Mouse (Mus musculus): ENCODE data around the gene Osbp2. TPM values are rescaled to one million over a fixed set of nuclear protein-coding genes. Genes with fewer than 3 reads are reported as not detected.
"Not testable (repeated sequence)": the region's sequence is repeated elsewhere in the genome, so short reads cannot be mapped to it uniquely, and the experiment has no call there.

Osbp2 gene
- polyA plus RNA-seq (2016; fragmentation: Nextera tagmentation; extraction: Ambion mirVana): 0.32 TPM in 2 replicates

DNA sequence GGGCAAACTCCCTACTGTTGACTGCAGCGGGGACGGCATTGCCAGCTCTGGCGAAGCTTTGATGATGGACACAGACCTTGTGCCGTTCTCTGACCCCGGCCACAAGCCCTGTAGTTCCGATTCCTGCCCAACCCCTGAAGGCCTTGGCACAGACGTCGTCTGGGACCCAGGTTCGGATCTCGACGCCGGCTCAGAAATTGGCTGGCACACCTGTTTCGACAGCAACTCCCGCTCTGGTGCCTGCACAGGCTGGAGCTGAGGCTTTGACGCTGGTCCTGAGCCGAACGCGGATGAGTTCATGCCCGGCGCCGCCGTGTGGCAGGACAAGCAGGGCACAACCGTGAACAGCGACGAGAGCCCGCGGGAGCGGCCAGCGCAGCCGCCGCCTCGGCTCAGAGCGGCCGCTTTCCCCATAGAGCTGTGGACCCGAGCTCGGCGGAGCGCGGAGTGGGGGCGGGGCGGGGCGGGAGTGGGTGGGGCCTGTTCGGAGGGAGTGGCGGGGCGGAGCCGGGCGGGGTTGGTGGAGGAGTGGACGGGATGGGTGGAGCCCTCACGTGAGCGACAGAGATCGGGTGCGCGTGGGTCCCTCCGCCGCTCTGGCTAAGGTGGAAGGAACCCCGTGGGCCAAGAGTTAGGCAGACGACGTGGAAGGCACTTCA lies at the start of gene Osbp2:
Gene Osbp2, minus strand, starts transcription at position 450 of the 659 bp plus-strand sequence.
- Histone ChIP-seq H3K36me3 (no peaks in the 10 kb centered on the region), H3K9ac (peak within 1 kb of the TSS; percentile 38), H3K27ac (ENCODE audit: poor library complexity, severe bottlenecking) (no peak within 1 kb of the TSS), H3K4me1 (replicated peaks) (peaks cover 5% of the 10 kb centered on the region; the same call in 1 of the 2 replicates), H3K27me3 (replicated peaks) (peaks cover 38% of the 10 kb centered on the region), H3K4me3 (peak within 1 kb of the TSS; percentile 53), H3K4me2 (peak within 1 kb of the TSS; percentile 74), H3K9me3 (replicated peaks) (no peaks in the 10 kb centered on the region)
- ATAC-seq (ENCODE audit: insufficient number of reproducible peaks, low FRiP score): peak; percentile 92
- 3% methylated on average over 54 of the region's 58 CpGs for WGBS

DNA sequence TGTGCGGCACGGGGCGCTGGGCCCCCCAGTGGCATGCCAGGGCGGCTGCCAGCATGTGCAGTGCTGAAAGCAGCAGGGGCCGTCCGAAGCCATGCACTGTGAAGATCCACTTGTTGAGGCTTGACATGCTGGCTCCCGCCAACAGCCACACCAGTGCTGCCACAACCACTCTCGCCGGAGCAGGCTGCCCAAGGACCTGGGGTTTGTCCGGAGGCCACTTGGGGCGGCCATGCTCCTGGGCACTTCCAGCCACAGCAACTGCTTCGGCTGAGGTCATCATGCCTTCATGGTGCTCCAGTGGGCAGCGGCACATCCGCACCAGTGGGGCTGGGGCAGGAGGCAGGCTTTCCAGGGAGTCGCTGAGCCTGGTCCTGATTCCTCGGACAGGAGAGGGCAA lies 49.2 kb upstream of the Osbp2 start:
- Histone ChIP-seq H3K27me3 (replicated peaks) (no peaks in the 10 kb centered on the region), H3K4me2 (peak overlapping the region; percentile 93), H3K9me3 (replicated peaks) (no peaks in the 10 kb centered on the region), H3K9ac (peak overlapping the region; percentile 76), H3K4me3 (peak overlapping the region; percentile 68), H3K36me3 (peaks cover 10% of the 10 kb centered on the region), H3K4me1 (replicated peaks) (peaks cover 45% of the 10 kb centered on the region), H3K27ac (ENCODE audit: poor library complexity, severe bottlenecking) (no peak overlapping the region)
- ATAC-seq (ENCODE audit: insufficient number of reproducible peaks, low FRiP score): peak; percentile 1; the same call in 1 of the 2 replicates
- WGBS: 1% methylated on average over 16 of the region's 16 CpGs

DNA sequence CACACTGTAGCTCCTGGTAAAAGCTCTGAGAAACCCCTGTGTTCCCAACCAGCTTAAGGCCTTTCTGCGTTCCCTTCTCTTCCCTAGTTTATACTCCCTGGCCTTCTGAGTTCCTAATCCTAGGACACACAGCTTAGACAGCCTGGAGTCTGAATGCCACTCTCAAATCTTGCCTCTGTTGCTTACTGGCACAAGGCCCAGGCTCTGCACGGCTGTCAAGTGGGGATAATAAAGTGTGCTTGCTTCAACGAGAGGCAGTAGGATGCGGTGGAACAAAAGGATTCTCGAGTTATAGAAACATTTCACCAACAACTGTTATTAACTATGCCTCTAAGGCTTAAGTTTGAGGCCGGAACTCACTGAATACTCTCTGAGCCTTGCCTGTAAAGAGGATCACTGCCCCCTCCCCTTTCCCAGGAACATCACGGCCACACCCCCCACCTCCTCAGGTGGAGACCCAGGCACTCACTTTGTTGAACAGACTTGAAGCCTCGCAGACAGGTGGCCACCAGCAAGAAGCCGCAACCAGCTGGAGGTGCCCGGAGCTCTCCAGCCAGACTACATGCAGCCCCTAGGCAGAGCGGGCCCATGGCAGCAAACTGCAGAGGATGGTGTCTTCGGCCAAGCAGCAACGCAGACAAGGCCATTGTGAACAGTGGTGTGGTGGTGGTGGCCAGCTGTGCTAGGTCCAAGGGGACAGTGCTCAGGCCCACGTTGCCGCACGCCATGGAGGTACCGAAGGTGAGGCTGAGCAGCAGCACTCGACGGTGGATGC lies 48.6 kb upstream of the Osbp2 start:
- Histone ChIP-seq H3K27me3 (replicated peaks) (no peaks in the 10 kb centered on the region), H3K4me3 (peak overlapping the region; percentile 68), H3K27ac (ENCODE audit: poor library complexity, severe bottlenecking) (no peak overlapping the region), H3K4me1 (replicated peaks) (peaks cover 45% of the 10 kb centered on the region), H3K36me3 (peaks cover 11% of the 10 kb centered on the region), H3K9ac (peak overlapping the region; percentile 76; the same call in 1 of the 2 replicates), H3K9me3 (replicated peaks) (no peaks in the 10 kb centered on the region), H3K4me2 (peak overlapping the region; percentile 93)
- WGBS: 23% methylated on average over 19 of the region's 19 CpGs
- no peak for ATAC-seq (ENCODE audit: insufficient number of reproducible peaks, low FRiP score)

DNA sequence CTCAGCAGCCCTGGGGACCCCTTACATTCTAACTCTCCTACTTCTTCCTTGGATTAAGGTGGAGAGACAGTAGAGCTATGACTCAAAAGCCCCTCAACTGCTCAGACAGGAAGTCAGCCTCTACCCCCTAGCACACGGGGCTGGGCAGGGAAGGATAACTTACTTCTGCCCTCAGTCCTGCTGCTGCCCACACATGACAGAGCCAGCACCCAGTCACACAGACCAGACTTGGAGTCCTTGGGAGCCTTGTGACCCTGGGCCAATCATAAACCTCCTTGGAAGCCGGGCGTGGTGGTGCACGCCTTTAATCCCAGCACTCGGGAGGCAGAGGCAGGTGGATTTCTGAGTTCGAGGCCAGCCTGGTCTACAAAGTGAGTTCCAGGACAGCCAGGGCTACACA lies 47.7 kb upstream of the Osbp2 start:
- not testable (repeated sequence) for ATAC-seq (ENCODE audit: insufficient number of reproducible peaks, low FRiP score); H3K9me3 ChIP-seq (replicated peaks); H3K27me3 ChIP-seq (replicated peaks); H3K4me3 ChIP-seq
- Histone ChIP-seq H3K4me1 (replicated peaks) (peaks cover 41% of the 10 kb centered on the region), H3K36me3 (peaks cover 11% of the 10 kb centered on the region), H3K9ac (0 out of 2 replicates have a peak overlapping the region, but pooled peaks have one; percentile 7), H3K4me2 (peak overlapping the region; percentile 93), H3K27ac (ENCODE audit: poor library complexity, severe bottlenecking) (peak overlapping the region; percentile 46; the same call in 1 of the 2 replicates)
- 84% methylated on average over 6 of the region's 6 CpGs for WGBS

DNA sequence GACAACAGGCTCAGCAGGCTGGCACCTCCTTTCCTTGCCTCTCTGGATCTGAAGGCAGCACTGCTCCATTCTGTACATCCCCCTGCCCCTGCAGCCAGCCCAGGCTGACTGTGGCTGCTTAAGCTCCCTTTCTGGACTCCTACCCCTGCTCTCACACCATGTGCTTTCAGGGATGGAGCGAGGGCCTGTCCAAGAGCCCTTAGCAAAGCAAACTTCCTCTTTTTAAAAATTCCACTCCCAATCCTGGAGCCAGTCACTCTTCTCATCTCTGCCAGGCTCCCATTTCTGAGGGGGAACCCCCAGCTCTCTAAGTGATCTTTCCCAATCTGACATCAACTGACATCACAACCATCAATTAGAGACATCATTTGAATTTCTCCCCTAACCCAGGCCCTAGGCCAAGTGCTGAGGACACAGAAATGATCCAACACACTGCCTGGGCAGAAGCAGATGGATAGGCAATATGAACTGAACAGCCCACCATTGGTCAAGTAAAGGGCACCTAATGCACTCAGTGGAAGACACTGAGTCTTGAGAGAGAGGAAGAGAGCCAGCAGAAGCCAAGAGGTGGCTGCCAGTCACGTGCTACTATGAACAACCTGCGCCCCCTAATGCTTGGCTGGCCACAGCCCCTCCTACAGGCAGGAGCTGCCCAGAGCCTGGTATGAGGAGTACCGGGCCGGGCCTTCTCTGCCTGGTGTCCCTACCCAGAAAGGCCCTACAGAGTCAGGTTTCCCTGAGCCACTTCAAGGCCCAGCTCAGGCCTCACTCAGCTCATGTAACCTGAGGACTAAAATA lies 47.0 kb upstream of the Osbp2 start:
- H3K4me2 ChIP-seq: peak overlapping the region; percentile 93
- H3K9me3 ChIP-seq (replicated peaks): no peaks in the 10 kb centered on the region
- H3K36me3 ChIP-seq: peaks cover 11% of the 10 kb centered on the region
- no peak for ATAC-seq (ENCODE audit: insufficient number of reproducible peaks, low FRiP score)
- H3K27ac ChIP-seq (ENCODE audit: poor library complexity, severe bottlenecking): peak overlapping the region; percentile 46; the same call in 1 of the 2 replicates
- 0 out of 2 replicates have a peak overlapping the region, but pooled peaks have one; percentile 7 for H3K9ac ChIP-seq
- H3K4me1 ChIP-seq (replicated peaks): peaks cover 35% of the 10 kb centered on the region
- peak overlapping the region; percentile 2; the same call in 1 of the 2 replicates for H3K4me3 ChIP-seq
- no peaks in the 10 kb centered on the region for H3K27me3 ChIP-seq (replicated peaks)
- 44% methylated on average over 5 of the region's 5 CpGs for WGBS

DNA sequence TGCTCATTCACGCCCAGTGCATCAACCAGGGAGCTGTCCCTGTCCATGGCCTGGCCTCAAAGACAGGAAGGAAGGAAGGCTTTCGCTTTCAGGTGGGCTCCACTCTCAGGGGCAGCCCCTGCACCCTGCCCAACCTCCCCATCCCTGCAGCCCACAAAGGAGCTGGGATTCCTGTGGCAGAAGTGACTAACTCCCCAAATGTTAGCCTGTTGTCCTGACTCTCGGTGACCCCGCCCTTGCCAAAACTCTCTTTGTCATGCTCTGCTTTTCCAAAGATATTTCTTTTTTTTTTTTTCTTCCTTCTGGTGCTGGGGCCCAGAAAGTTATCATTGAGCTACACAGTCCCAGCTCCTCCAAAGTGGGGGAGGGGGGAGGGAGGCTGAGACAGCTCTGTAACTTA lies 45.5 kb upstream of the Osbp2 start:
- H3K27ac ChIP-seq (ENCODE audit: poor library complexity, severe bottlenecking): no peak overlapping the region
- 77% methylated on average over 4 of the region's 4 CpGs for WGBS
- no peaks in the 10 kb centered on the region for H3K27me3 ChIP-seq (replicated peaks)
- H3K36me3 ChIP-seq: peaks cover 11% of the 10 kb centered on the region
- ATAC-seq (ENCODE audit: insufficient number of reproducible peaks, low FRiP score): no peak
- no peak overlapping the region for H3K4me2 ChIP-seq
- no peak overlapping the region for H3K4me3 ChIP-seq
- H3K9me3 ChIP-seq (replicated peaks): no peaks in the 10 kb centered on the region
- no peak overlapping the region for H3K9ac ChIP-seq
- H3K4me1 ChIP-seq (replicated peaks): peaks cover 32% of the 10 kb centered on the region

DNA sequence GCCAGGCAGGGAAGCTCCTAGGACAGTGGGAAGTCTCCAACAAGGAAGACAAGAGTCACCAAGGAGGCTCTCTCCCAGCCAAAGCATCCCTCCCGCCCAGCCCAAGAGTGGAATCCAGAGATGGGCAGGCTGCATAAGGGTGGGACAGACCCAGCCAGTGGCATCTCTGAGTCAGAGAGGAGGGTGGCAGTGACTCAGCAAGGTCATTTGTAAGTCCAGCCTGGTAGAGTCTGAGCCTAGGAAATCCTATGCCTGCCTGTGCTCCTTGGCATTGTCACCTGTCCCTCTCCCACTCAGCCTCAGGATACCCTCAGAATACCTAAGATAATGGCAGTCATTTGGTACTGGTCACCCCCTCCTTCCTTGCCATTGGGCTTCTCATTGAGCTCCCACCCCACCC lies 41.7 kb upstream of the Osbp2 start:
- ATAC-seq (ENCODE audit: insufficient number of reproducible peaks, low FRiP score): no peak
- Histone ChIP-seq H3K4me3 (no peak overlapping the region), H3K4me2 (no peak overlapping the region), H3K9me3 (replicated peaks) (no peaks in the 10 kb centered on the region), H3K36me3 (peaks cover 11% of the 10 kb centered on the region), H3K27me3 (replicated peaks) (no peaks in the 10 kb centered on the region), H3K4me1 (replicated peaks) (peaks cover 8% of the 10 kb centered on the region), H3K27ac (ENCODE audit: poor library complexity, severe bottlenecking) (no peak overlapping the region), H3K9ac (no peak overlapping the region)
- 56% methylated on average over 1 of the region's 1 CpGs for WGBS

DNA sequence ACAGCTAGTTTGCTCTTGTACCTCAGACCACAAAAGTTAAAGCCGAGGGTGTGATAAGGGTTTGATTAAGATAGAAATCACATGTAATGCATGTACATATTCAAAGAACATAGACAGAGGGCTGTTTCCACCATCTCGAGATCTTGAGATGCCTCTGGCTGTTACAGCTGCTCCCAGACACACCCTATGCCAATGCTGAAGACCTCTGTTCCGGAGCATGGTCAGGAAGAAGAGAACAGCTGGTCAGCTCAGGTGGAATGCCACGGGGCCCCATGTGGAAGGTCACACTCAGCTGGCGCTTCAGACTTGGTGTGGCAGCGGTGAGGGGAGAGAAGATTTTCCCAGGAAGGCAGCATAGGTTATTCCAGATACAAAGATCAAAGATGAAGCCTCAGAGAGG lies 41.0 kb upstream of the Osbp2 start:
- H3K4me3 ChIP-seq: no peak overlapping the region
- H3K36me3 ChIP-seq: peaks cover 11% of the 10 kb centered on the region
- no peaks in the 10 kb centered on the region for H3K27me3 ChIP-seq (replicated peaks)
- H3K27ac ChIP-seq (ENCODE audit: poor library complexity, severe bottlenecking): no peak overlapping the region
- no peak overlapping the region for H3K9ac ChIP-seq
- H3K9me3 ChIP-seq (replicated peaks): no peaks in the 10 kb centered on the region
- no peak for ATAC-seq (ENCODE audit: insufficient number of reproducible peaks, low FRiP score)
- H3K4me1 ChIP-seq (replicated peaks): peaks cover 10% of the 10 kb centered on the region
- H3K4me2 ChIP-seq: no peak overlapping the region
- WGBS: 77% methylated on average over 6 of the region's 6 CpGs

DNA sequence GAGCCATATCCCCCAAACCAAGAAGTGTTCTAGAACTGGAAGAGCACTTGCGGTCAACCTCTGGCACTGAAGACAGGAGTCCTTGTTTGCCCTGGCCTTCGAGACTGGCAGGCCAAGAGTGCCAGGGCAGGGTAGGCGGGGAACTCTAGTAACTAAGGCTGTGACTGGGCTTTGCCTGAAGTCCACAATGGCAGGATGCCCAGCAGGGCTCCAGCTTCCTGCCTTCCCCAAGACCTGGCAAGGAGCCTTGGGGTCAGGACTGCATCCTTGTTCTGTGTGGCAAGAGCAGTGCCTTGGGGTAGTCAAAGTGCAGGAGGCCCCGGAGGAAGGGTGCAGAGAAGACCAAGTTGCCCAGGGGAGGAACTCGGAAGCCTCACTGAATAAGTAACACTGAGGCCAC lies 39.3 kb upstream of the Osbp2 start:
- Histone ChIP-seq H3K9me3 (replicated peaks) (no peaks in the 10 kb centered on the region), H3K9ac (no peak overlapping the region), H3K27ac (ENCODE audit: poor library complexity, severe bottlenecking) (no peak overlapping the region), H3K4me2 (no peak overlapping the region), H3K4me3 (no peak overlapping the region), H3K36me3 (peaks cover 21% of the 10 kb centered on the region), H3K4me1 (replicated peaks) (peaks cover 10% of the 10 kb centered on the region), H3K27me3 (replicated peaks) (no peaks in the 10 kb centered on the region)
- no peak for ATAC-seq (ENCODE audit: insufficient number of reproducible peaks, low FRiP score)
- 70% methylated on average over 5 of the region's 5 CpGs for WGBS

DNA sequence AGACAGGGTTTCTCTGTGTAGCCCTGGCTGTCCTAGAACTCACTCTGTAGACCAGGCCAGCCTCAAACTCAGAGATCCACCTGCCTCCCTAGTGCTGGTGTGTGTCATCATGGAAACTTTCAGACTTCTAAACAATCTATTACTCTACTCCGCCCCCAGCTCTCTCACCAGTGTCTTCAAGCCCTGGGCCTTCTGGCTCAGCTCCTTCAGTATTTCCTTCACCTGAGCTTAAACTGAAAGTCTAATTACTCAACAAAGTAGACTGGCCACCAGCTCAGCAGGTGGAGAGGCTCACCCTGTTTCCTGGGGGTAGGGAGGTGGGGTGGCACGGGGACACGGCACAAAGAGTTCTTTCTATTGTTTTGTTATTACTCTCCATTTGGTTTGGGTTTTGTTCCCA lies 38.8 kb upstream of the Osbp2 start:
- no peak overlapping the region for H3K27ac ChIP-seq (ENCODE audit: poor library complexity, severe bottlenecking)
- peaks cover 10% of the 10 kb centered on the region for H3K4me1 ChIP-seq (replicated peaks)
- peaks cover 23% of the 10 kb centered on the region for H3K36me3 ChIP-seq
- H3K9me3 ChIP-seq (replicated peaks): no peaks in the 10 kb centered on the region
- no peak overlapping the region for H3K4me2 ChIP-seq
- no peak overlapping the region for H3K9ac ChIP-seq
- no peaks in the 10 kb centered on the region for H3K27me3 ChIP-seq (replicated peaks)
- no peak overlapping the region for H3K4me3 ChIP-seq
- ATAC-seq (ENCODE audit: insufficient number of reproducible peaks, low FRiP score): no peak
- WGBS: 89% methylated on average over 3 of the region's 3 CpGs

DNA sequence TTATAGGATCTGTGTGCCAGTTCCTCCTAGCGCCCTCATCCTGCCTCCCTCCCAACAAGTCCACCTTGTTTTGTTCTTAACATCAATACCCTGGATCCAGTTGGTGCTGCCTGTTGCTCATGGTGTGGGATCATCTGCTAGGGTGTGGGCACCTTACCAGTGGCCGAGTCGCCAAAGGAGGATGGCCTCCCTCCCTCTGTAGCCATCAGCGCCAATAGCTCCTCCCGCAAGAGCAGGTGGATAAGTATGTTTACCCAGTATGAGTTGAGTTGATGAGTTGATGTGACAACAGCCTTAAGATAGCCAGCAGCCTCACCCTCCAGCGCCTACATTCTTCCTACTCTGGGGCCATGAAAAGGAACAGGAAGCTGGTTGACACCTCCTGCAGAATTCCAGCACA lies 36.6 kb upstream of the Osbp2 start:
- 69% methylated on average over 6 of the region's 6 CpGs for WGBS
- ATAC-seq (ENCODE audit: insufficient number of reproducible peaks, low FRiP score): no peak
- Histone ChIP-seq H3K4me2 (no peak overlapping the region), H3K4me3 (no peak overlapping the region), H3K27ac (ENCODE audit: poor library complexity, severe bottlenecking) (no peak overlapping the region), H3K9me3 (replicated peaks) (no peaks in the 10 kb centered on the region), H3K36me3 (peaks cover 25% of the 10 kb centered on the region), H3K9ac (no peak overlapping the region), H3K4me1 (replicated peaks) (peaks cover 24% of the 10 kb centered on the region), H3K27me3 (replicated peaks) (no peaks in the 10 kb centered on the region)
